Mouse (Mus musculus): ENCODE data around the gene Cab39l.

DNA sequence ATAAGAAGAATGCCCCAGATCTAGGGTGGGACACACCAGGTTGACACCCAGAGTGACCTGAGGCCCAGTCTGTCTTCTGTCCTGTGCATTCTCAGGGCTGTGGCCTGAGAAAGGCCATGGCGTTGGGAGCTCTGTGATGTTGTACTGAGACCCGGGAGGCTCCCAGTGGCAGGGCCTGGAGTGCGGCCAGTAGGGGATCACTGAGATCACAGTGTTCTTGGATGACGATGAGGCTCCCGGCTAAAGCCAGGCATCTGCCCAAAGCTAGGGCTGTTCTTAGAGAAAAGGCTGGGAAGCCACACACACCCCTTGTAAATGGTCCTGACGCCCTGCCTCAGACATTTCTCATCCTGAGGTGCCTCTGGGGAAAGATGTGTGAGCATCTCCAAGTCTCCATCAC lies 108.3 kb downstream of the Cab39l start:
- TF ChIP-seq CTCF (IDR thresholded peaks at IDR 0.05; ENCODE audit: low read depth, low read length) (no peak), EP300 (IDR thresholded peaks at IDR 0.05; ENCODE audit: insufficient read depth, low read depth, low read length) (no peak), POLR2A (IDR thresholded peaks at IDR 0.05; ENCODE audit: insufficient read depth, low read length) (no peak)

All from ES-Bruce4 (cell line).